Mouse (Mus musculus): ENCODE data around the gene Cntn5.

DNA sequence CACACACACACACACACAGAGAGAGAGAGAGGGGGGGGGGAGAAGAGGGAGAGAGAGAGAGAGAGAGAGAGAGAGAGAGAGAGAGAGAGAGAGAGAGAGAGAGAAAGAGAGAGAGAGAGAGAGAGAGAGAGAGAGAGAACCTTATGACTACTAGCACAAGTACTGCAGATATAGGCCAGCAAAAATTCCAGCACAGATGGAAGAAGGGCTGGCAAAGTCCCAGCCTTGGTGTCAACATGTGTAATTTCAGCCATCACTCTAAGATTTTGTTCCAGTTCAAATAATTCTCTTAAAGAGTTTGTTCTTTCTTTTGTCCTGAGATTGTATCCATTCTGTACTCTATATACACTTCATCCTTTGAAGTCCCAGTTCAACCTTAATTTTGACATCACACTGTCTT lies 238.8 kb downstream of the Cntn5 start:
- TF ChIP-seq POLR2A (IDR thresholded peaks at IDR 0.05; ENCODE audit: low read depth, low read length) (no peak), CTCF (IDR thresholded peaks at IDR 0.05; ENCODE audit: borderline replicate concordance, insufficient read depth, low read length) (no peak)
